Mouse (Mus musculus) left cerebral cortex, postnatal 14 days (tissue): ENCODE measurements at regions not wholly inside any gene's neighbourhood (a gene's known extent, or its start where the extent isn't known, plus 50 kb on each side); places are given as distances from the start of the nearest gene placed in this dataset.

ENCODE experiments used
- DNase-seq, 2 experiments: peaks; one replicate each; pipeline ENCODE4 v3.0.0; 2021 to 2022; ENCODE audit warnings: low spot score in 2 of 2, mixed read lengths in 1 of 2
- intact Hi-C: fragments of 180-260 bp; cut with DNase I; formaldehyde crosslinking; loops from one replicate; pipeline ENCODE4 v1.15.1; 2025

- intact Hi-C loops, result no loop called here
- DNase-seq, result peak in 1 of 2 experiments; percentile 8
Observed at GRCm38 (mm10) chr2:9433110-9433940, 447.7 kb upstream of the 4930412O13Rik start.

DNA sequence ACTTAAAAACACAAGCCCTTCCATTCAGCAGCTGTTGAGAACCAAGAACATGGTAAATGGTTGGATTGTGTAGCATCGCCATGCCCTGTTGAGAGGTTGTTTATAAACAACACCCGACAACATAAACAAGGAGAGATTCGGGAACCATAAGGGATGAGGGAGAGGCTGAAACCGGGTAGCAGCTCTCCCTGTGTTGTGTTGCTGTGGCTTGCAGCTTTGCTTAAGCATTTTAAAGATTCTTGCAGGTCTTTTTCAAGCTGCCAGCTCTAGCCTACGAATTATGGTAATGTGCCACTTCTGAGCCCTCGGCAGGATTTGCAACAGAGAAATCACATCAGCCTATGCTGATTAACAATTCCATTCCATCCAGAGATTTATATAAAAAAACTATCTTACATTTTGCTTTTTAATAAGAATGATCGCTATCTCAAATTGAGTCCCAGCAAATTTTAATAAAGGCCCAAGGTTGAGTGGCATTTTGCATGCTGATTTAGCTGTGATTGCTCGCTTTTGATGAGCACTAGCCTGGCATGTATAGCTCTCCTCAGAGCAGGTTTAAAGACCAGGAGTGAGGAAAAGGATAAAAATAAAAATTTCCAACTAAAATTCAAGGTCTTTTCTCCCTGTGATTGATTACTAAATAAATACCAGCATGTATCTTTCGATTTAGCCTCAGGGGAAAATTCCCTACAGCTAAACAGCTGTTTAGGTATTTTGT, 445.7 kb upstream of the 4930412O13Rik start:
- intact Hi-C loops, result no loop called here

DNA sequence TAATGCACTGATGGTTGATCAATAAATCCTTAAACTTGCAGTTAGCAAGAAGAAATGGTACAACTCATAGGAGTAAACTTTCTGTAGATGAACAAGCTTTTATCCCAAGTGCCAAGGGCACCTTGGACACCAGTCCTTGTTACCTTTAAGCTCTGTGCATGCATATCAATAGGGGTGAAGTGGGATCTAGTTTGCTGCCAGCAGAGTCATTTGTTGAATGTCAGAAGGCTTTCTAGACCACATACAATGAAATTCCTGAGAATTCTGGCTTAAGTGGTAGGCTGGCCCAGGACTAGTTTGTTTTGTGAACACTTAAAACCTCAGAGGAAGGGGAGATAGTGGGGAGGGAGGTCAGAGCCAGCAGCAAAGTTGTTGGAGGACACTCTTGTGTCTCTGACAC, 437.9 kb upstream of the 4930412O13Rik start:
- intact Hi-C loops, result no loop called here
- no peak for DNase-seq

More for the DNA sequence above, 445.7 kb upstream of the 4930412O13Rik start:
- DNase-seq, result peak in 1 of 2 experiments; percentile 2

DNA sequence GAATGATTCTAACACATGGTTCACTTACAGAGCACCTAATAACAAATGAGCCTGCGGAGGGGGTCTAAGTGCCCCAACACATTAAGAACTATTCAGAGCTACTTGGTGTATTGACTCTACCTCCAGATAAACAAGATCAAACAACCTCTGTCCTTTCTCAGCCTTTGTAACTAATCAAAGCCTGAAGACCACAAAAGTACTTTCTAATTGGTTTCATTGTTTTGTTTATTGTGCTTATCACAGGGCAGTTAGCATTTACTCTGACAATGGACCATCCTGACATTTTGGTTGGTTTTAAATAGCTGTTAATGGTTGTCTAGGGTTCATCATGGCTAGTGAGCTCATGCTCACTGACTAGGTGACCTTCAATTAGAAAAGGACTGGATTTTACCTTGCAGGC, 435.2 kb upstream of the 4930412O13Rik start:
- intact Hi-C loops, result no loop called here
- no peak for DNase-seq

- intact Hi-C loops, result no loop called here
- DNase-seq, result peak in 1 of 2 experiments; percentile 18
Observed at GRCm38 (mm10) chr2:9464413-9464812, 416.6 kb upstream of the 4930412O13Rik start.

DNA sequence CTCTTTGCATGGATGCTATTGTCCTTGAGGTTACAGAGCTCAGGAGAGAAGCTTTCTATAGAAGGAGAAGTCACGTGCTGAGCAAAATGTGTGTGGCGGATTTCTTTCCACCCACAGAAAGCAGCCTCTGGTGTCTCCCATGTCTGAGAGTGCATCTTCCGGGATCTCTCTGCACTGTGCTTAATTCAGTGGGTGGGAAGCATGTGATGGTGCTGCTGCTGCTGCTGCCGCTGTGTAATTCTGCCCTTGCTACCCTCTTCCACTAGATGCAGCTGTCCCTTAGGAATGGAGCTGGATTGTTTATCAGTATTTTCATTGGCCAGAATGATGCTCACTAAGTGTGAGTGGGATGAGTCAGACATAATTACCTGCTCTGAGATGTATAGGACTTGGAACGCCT, 416.2 kb upstream of the 4930412O13Rik start:
- intact Hi-C loops, result no loop called here
- DNase-seq, result peak; percentile 19 to 33

DNA sequence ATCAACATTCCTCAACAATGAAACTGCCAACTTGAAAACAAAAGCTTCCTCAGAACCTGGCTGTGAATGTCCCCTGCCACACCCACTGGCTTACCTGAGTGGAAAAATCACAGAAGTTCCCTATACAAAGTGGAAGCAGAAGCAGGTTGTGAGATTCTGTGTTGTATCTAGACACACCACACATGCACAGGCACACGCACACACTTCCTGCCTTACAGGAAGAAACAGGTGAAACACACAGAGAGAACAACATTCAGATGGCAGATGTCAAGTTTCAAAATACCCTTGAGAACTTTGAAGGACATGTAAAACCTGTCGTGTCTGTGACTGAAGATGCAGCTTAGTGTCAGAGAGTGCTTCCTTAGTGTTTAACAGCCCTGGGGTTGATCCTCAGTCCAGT, 413.5 kb upstream of the 4930412O13Rik start:
- intact Hi-C loops, result no loop called here
- no peak for DNase-seq

- DNase-seq, result no peak
- intact Hi-C loops, result no loop called here
Observed at GRCm38 (mm10) chr2:9468651-9469050, 412.4 kb upstream of the 4930412O13Rik start.

- no peak for DNase-seq
- intact Hi-C loops, result no loop called here
Observed at GRCm38 (mm10) chr2:9481678-9482345, 399.2 kb upstream of the 4930412O13Rik start.

- intact Hi-C loops, result no loop called here
- DNase-seq, result no peak
Observed at GRCm38 (mm10) chr2:9487381-9487914, 393.6 kb upstream of the 4930412O13Rik start.

- intact Hi-C loops, result no loop called here
Observed at GRCm38 (mm10) chr2:9493606-9494145, 387.4 kb upstream of the 4930412O13Rik start.

GRCm38 (mm10) chr2:9520045-9520444, 361.0 kb upstream of the 4930412O13Rik start:
- intact Hi-C loops, result no loop called here
- DNase-seq, result no peak

More at GRCm38 (mm10) chr2:9493606-9494145, 387.4 kb upstream of the 4930412O13Rik start:
- no peak for DNase-seq

- intact Hi-C loops, result no loop called here
- peak; percentile 2 to 9 for DNase-seq
Observed at GRCm38 (mm10) chr2:9525910-9526309, 355.1 kb upstream of the 4930412O13Rik start.

DNA sequence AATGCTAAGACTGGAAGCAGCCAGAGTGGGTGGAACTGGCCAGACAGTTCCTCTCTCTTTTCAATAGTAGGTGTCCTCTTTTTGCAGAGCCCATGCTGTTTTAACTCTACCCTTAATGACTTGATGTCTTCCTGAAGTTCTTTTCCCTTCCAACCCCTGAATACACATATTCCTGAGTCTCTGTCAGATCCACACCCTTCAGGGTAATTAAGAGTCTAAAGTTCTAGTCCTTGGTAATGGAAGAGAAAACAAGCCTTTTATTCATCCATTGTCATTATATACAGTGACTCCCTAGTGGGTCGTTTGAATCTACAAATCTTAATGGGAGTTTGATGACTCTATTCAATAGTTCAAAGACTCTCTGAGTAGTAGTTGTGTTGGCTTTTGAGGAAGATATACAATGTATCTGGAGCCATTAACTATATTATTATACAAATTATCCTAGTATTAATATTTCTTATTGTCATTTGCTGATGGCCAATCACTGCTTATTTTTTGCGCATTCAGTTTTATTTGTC, 345.9 kb upstream of the 4930412O13Rik start:
- intact Hi-C loops, result no loop called here

GRCm38 (mm10) chr2:9547771-9548590, 333.1 kb upstream of the 4930412O13Rik start:
- intact Hi-C loops, result no loop called here
- DNase-seq, result no peak

More for the DNA sequence above, 345.9 kb upstream of the 4930412O13Rik start:
- DNase-seq, result no peak

DNA sequence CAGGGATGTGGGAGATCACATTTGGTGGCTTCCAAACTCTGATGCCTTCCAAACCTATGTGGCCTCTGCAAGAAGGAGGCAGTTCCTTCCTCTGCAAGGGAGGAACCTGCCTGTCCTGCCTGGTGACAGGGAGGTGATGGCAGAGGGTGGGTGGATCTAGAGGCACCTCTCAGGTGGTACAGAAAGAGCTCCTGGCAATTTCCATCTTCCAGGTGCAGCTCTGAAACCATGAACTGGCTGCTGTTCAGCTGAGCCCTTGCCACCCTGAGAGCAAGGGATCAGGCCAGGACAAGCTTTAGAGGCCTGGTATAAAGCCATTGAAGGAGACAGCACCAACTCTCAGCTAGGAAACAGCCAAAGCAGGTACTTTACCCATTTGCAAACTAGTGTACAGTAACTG, 327.7 kb upstream of the 4930412O13Rik start:
- no peak for DNase-seq
- intact Hi-C loops, result no loop called here

GRCm38 (mm10) chr2:9564487-9565043, 316.5 kb upstream of the 4930412O13Rik start:
- intact Hi-C loops, result no loop called here
- DNase-seq, result no peak

DNA sequence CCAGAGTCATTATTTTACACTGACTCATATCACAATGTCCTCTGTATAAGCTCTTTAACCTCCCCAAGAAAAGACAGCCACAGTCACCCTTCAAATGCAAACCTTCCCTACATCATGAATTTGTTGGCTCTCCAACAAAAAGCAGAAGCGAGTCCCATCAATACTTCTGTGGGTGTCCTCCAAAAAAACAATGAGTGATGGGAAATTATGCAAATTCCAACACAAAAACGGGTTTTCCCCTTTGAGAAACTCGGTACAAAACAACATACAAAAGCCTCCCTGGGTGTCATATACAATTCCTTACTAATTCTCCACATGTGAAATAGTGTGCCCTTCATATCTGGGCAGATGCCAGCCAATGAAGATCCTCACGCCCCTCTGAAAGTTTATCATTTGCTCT, 311.8 kb upstream of the 4930412O13Rik start:
- DNase-seq, result no peak
- intact Hi-C loops, result no loop called here
